Mouse (Mus musculus) C2C12 (cell line): ENCODE data around the gene Igdcc3. TPM values are rescaled to one million over a fixed set of nuclear protein-coding genes. Genes with fewer than 3 reads are reported as not detected.

Source experiments
- H3K27me3 ChIP-seq: one replicate; pipeline ENCODE4 v1.6.1; 2011; ENCODE audit not compliant: control insufficient read depth, insufficient read depth, insufficient read length
- H3K36me3 ChIP-seq: one replicate; pipeline ENCODE4 v1.6.1; 2011; ENCODE audit not compliant: control insufficient read depth, insufficient read depth
- H3K4me3 ChIP-seq: one replicate; pipeline ENCODE4 v1.5.1; 2011; ENCODE audit warnings: mild to moderate bottlenecking, control low read depth; ENCODE audit not compliant: poor library complexity, insufficient read depth, severe bottlenecking
- H3K79me2 ChIP-seq: one replicate; pipeline ENCODE4 v1.6.1; 2011; ENCODE audit not compliant: control insufficient read depth, insufficient read depth
- H3K79me3 ChIP-seq: one replicate; pipeline ENCODE4 v1.6.1; 2011; ENCODE audit warnings: low read depth, control low read depth
- H3ac ChIP-seq: one replicate; pipeline ENCODE3; 2011; ENCODE audit warnings: low read depth; ENCODE audit not compliant: control insufficient read depth, insufficient read length
- CEBPB ChIP-seq: IDR thresholded peaks from one replicate; pipeline ENCODE4 v1.6.1; 2011; ENCODE audit warnings: low read depth, mild to moderate bottlenecking, control low read depth, moderate library complexity
- CTCF ChIP-seq: IDR thresholded peaks from one replicate; pipeline ENCODE4 v1.5.1; 2011; ENCODE audit not compliant: control insufficient read depth, insufficient read depth, insufficient read length
- FOSL1 ChIP-seq: IDR thresholded peaks from one replicate; pipeline ENCODE4 v1.8.0; 2011; ENCODE audit warnings: mild to moderate bottlenecking, low read length; ENCODE audit not compliant: poor library complexity, insufficient read depth, severe bottlenecking
- MAX ChIP-seq: IDR thresholded peaks from one replicate; pipeline ENCODE4 v1.6.1; 2011; ENCODE audit warnings: mild to moderate bottlenecking, control low read depth
- MYOD1 ChIP-seq: IDR thresholded peaks from one replicate; pipeline ENCODE4 v1.6.1; 2011; ENCODE audit warnings: low read depth; ENCODE audit not compliant: control insufficient read depth, insufficient read length
- MYOG ChIP-seq: IDR thresholded peaks from one replicate; pipeline ENCODE4 v1.6.1; 2011; ENCODE audit not compliant: control insufficient read depth, insufficient read length; ENCODE audit errors: extremely low read depth
- USF1 ChIP-seq: IDR thresholded peaks from one replicate; pipeline ENCODE4 v1.6.1; 2011; ENCODE audit warnings: low read depth, mild to moderate bottlenecking, control low read depth, moderate library complexity
- long read RNA-seq, 2 experiments: library from polyadenylated mRNA; unstranded; transcript quantifications; one replicate each; pipeline ENCODE4 v2.0.0; 2019 to 2020
- polyA plus RNA-seq: library from polyadenylated mRNA; unstranded; fragments of >200 nt; fragmentation: generic; extraction: Trizol; gene quantifications from one replicate; pipeline ENCODE4 v1.2.1, GENCODE M21; 2012; ENCODE audit warnings: missing spikeins

Igdcc3 gene
- polyA plus RNA-seq = not detected
- long read RNA-seq, experiment 1 = 0 reads
- long read RNA-seq, experiment 2 = 0 reads

DNA sequence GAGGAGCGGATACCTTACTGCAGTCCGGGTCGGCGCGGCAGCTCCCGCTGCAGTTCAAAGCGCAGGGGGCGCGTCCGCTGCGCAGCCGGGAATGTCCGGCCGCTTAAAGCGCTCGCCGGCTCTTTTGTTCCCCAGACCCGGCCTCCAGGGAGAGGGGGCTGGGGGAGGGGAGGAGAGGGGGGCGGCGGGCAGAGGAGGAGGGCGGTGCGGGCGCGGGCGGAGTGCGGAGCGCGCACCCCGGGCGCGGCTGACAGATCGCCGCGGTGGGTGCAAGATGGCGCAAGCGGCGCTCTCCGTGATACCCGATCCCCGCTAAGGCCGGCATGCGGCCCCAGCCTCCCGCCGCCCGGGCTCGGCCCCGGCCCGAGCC lies at the start of gene Igdcc3:
Gene Igdcc3 (plus strand): TSS at position 254 of the 370 bp plus-strand sequence.
- no peaks in the 10 kb centered on the region for H3K79me2 ChIP-seq
- H3K4me3 ChIP-seq = no peak within 1 kb of the TSS
- TF ChIP-seq CTCF (no peak), FOSL1 (no peak)
- peak within 1 kb of the TSS; percentile 57 for H3ac ChIP-seq
- no peaks in the 10 kb centered on the region for H3K36me3 ChIP-seq
- no peaks in the 10 kb centered on the region for H3K79me3 ChIP-seq
- peaks cover 53% of the 10 kb centered on the region for H3K27me3 ChIP-seq

DNA sequence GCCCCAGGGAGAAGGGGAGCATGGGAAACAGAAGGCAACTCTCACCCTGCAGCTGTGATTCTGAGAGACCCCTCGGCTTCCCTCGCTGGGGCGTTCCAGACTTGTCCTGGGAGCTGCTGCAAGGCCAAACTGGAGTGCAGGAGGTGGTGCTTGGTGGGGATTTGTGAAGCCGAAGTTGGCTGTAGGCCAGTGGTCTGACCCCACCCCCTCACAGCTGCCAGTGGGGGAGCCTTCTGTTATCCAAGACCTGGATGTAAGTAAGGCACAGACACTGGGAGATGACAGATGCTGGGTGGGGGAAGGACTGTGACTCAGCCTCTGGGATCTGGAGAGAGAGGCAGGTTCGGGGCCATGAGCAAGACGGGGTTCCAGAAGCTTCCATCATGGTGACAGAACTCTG lies 46.8 kb upstream of the Igdcc3 start:
- Histone ChIP-seq H3K79me2 (no peaks in the 10 kb centered on the region), H3K27me3 (no peaks in the 10 kb centered on the region), H3K36me3 (no peaks in the 10 kb centered on the region), H3K4me3 (no peak overlapping the region), H3K79me3 (no peaks in the 10 kb centered on the region), H3ac (no peak overlapping the region)
- TF ChIP-seq CTCF (no peak), MAX (no peak), MYOD1 (no peak), FOSL1 (no peak), CEBPB (no peak), USF1 (no peak), MYOG (no peak)

- no peaks in the 10 kb centered on the region for H3K36me3 ChIP-seq
- no peaks in the 10 kb centered on the region for H3K79me3 ChIP-seq
- TF ChIP-seq MAX (no peak), MYOD1 (no peak), CTCF (no peak), MYOG (no peak), FOSL1 (no peak), CEBPB (no peak), USF1 (no peak)
- no peaks in the 10 kb centered on the region for H3K27me3 ChIP-seq
- H3ac ChIP-seq = peak within 1 kb of the TSS; percentile 25
- H3K4me3 ChIP-seq = peak within 1 kb of the TSS; percentile 14
- H3K79me2 ChIP-seq = no peaks in the 10 kb centered on the region
These were observed 39.9 kb upstream of the Igdcc3 start, which contains the start of gene Igdcc4 for GRCm38 (mm10) chr9:65100991-65101685. Igdcc4 (plus strand) TSS chr9:65101486.

- TF ChIP-seq CEBPB (no peak), FOSL1 (no peak), MAX (no peak), MYOD1 (no peak), USF1 (no peak), CTCF (no peak)
- H3ac ChIP-seq = peak overlapping the region; percentile 25
- no peaks in the 10 kb centered on the region for H3K79me2 ChIP-seq
- peak overlapping the region; percentile 14 for H3K4me3 ChIP-seq
- H3K27me3 ChIP-seq = no peaks in the 10 kb centered on the region
- H3K79me3 ChIP-seq = no peaks in the 10 kb centered on the region
- no peaks in the 10 kb centered on the region for H3K36me3 ChIP-seq
These were observed 39.2 kb upstream of the Igdcc3 start for GRCm38 (mm10) chr9:65101686-65102376.

DNA sequence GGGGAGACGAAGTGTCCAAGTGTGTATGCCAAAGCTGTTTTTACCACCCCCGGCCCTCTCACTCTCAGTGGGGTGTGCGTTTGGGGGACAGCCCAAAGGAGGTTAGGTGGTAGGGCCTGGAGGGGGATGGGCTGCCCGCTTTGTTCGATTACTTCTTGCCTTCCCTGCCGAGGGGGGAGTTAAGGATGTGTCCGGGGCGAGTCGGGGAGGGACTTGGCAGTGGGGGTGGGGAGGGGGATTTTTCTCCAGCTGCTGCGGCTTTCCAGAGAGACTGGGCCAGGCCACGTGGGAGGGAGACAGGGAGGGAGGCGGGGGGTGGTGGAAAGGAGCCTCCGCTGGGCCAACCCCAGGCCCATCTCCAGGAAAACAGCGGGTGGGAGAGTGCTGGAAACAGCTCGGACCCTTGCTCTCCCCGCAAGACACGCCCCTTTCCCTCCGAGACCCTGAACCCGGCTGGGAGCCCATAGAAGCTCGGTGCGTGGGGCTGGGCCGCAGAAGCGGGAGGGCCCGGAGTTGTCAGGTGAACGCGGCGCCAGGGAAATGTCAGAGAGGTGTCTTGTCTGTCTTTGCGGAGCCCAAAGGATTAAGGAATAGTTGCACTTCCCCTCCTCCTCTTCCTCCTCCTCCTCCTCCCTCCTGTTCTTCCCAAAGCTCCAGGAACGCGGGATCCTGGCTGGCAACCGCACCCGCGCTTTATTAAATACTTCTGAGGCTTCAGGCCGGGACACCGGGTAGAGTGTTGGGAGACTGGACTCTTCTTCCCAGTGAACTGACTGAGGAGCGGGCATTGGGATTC lies 38.4 kb upstream of the Igdcc3 start:
- Histone ChIP-seq H3K79me3 (no peaks in the 10 kb centered on the region), H3K27me3 (no peaks in the 10 kb centered on the region), H3K79me2 (no peaks in the 10 kb centered on the region), H3K36me3 (no peaks in the 10 kb centered on the region), H3K4me3 (no peak overlapping the region), H3ac (no peak overlapping the region)
- TF ChIP-seq CEBPB = no peak
- no peak for TF ChIP-seq MYOD1
- no peak for TF ChIP-seq MYOG
- no peak for TF ChIP-seq CTCF
- TF ChIP-seq FOSL1 = no peak
- TF ChIP-seq MAX = no peak
- no peak for TF ChIP-seq USF1
